Mouse (Mus musculus): ENCODE measurements at regions not wholly inside any gene's neighbourhood (a gene's known extent, or its start where the extent isn't known, plus 50 kb on each side); places are given as distances from the start of the nearest gene placed in this dataset.

GRCm38 (mm10) chr5:75762374-75762773, 187.7 kb downstream of the Kit start:
- DNase-seq (ENCODE audit: low spot score), result no peak

DNA sequence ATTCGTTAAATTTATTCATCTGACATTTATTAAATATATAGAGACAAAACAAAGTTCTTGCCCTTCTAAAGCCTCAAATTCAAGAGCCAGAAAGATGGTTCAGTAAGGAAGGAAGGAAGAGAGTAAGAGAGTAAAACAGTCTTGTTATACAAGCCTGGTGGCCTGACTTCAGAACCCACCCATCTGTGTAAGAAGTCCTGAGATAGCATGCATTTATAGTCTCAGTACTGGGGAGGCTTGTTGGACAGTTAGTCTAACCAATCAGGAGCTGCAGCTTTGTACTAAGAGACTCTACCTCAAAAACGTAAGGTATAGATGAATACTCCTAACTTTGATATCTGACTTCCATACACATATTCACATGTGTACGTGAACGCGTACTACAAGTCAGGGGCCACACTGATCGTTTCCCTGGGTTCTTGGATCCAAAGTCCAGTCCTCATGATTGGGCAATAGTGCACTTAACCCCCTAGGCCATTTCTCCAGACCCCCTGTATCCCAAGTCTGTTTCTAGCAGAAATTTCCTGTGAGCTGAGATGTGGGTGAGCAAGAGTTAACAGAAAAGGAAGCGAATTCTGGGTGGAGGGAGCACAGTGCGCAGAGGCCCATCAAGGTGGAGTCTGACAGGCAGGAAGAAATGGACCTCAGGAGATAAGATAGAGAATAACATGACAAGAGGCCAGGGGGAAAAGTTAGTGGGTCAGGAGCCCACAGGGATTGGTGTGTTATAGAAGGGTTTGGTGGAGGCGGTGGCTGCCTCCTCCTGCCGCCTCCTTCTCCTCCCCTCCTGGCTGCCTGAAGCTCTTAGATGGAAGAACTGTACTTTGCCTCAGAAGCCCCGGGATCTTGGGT, 187.0 kb downstream of the Kit start:
- no peak for DNase-seq (ENCODE audit: low spot score)

DNA sequence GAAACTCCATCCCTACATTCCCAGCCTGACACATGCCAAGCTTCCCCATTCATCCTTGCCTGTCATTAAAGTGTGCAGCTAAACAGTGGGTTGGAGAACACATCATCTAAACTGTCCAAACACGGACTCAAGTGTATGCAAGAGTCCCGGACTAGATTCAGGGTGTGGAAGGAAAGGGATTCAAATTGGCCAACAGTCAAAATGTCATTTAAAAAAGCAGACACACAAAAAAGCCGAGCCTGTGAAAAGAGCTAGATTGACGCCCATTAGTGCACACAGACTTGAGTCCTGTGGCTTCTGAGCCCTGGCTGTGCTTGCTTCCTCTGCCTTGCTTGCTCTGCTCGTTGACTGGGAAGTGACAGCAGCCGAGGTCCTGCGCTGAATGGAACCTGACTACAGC, 181.5 kb downstream of the Kit start:
- DNase-seq (ENCODE audit: low spot score), result no peak

DNA sequence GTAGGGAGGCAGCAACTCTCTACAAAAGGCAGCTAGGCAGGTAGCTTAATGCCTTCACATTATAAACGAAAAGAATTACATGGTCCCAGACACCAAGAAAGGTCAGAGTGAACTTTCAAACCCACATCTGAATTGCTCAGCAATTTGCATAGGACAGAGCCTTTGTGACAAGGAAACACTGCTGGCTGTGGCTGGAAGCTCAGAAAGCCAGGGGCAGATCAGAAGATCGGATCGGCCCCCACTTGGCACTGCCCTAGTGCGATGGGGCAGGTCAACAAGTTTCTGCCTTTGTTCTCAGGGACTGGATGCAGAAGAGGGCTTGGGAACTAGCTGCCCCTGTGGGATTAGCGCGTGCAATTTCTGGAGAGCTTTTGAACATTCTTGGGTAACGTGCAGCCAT, 179.6 kb downstream of the Kit start:
- no peak for DNase-seq (ENCODE audit: low spot score)

DNA sequence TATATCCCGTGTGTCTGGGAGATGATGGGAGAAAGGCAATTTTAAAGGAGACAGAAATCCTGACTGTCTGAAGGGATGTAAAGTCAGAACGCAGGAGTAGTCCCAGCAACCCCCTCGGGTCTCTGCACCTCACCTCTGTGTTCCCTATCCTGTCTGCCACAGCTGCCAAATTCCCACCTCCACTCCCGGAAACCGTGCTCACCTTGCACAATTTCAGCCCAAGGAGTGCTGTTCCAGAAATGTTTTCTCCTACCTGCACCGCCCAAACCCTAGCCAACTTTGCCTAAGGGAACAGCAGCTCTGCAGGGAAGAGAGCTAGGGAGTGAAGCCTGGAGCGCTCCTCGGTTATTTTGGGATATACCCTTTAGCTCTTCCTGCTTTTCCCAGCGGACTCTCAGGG, 170.6 kb downstream of the Kit start:
- no peak for DNase-seq (ENCODE audit: low spot score)

DNA sequence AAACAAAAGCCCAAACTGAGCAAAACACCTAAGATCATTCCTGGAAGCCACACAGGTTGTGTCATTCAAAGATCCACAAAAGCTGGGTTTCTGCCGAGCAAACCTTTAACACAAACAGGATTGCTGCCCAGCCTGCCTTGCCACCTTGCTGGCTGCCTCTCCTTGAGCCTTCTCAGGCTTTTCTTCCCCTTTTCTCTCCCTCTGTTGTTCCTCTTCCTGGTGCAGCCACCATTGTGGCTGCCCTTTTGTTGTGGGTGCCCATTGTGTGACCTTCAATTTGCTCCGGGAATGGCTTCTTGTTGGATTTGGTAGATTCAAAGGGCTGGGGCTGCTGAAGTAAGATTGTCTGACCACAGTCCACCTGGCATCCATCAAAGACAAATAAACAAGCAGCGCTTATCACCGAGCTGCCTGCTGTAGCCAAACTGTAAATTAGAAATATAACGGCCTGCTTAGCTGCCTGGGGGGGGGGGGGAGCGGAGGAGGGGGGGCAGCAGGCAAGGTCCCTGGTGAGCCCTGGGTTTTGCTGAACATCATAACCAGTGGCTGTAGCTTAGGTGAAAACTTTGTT, 169.8 kb downstream of the Kit start:
- DNase-seq (ENCODE audit: low spot score), result no peak

DNA sequence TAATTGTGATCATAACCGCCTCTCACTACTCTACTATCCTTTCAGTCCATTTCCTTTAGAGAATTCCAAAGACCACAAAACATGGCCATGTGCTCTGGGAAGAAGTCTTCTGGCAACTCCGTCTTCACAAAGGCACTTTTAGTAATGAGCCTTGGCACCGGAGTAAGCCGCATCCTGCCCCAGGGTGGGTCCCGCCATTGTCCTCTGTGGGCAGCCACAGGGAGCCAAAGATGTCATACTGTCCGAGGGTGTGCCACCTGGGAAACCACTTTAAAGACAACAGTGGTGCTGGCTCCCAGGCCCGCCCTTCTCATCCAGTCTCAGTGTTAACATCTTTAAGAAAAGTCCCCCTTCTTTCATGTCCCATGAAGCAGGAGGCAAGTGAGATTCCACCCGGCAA, 164.6 kb downstream of the Kit start:
- no peak for DNase-seq (ENCODE audit: low spot score)

GRCm38 (mm10) chr5:75738445-75738844, 163.7 kb downstream of the Kit start:
- DNase-seq (ENCODE audit: low spot score), result no peak

DNA sequence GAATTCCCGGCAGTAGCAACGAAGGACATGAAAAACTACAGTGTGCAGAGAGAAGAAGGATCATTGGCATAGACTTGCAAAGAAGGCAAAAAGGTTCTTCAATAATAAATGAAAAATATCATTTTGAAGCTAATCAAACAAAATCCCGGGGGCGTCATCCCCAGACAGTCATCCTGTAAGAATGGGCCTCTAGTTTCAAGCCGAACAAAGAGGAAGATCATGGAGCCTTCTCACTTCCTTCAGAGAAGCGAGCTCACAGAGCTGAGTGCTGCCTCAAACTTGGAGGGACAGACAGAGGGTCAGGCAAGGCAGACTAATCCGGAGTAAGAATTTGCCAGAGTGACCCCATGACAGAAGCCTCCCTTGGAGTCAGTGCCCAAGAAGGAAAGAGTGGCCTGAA, 163.0 kb downstream of the Kit start:
- no peak for DNase-seq (ENCODE audit: low spot score)

- no peak for DNase-seq (ENCODE audit: low spot score)
Observed at GRCm38 (mm10) chr5:75736318-75736717, 161.6 kb downstream of the Kit start.

DNA sequence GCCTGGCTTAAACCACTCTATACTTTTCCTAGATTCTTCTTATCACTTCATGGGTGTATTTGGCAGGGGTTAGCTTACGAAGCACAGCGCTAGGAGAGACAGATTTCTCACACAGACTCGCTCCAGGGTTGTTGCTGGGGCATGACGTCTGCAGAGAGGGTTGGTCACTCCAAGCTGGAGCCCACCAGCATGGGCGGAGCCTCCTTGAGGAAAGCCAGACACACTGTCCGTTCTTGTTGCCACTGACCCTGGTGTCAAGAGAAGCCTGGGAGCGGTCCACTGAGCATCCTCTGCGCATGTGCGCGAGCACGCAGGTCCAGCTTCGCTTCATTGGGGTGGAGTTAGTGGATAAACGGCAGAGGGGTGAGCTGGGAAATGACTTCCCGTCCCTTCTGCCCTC, 159.8 kb downstream of the Kit start:
- DNase-seq (ENCODE audit: low spot score), result no peak

DNA sequence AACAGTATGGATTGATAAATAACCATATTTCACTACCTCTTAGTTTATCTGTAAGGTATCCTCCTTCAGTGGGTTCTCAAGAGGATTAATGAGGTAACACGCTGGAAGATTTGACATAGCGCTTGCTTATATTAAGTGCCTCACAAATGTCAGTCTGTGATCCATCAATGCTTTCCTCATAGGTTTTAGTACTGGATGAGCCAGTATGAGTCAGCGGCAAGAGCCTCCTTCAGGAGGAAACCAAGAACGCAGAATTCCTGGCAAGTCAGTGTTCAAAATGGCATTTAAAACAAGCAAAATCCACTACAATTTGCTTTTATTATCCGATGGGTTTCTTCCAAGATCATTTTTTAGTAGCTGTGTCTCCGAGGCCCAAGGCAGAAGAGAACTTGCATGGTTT, 159.3 kb downstream of the Kit start:
- no peak for DNase-seq (ENCODE audit: low spot score)

DNA sequence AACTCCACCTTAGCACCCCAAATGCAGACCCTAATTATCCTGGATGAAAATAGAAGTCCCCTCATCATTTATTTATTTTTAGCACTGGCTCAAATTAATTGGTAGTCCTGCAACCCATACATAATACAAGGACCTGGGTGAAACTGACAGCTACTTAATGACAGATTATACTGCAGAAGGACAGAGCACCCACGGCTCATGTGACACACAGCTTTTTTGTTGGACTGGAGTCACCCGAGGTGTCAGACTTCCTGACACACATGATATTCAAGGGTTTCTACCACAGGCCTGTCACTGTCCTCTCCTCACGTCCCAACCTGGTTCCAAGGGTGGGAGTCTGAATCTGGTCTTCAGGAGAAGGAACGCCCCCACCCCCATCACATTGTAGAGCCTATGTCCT, 156.5 kb downstream of the Kit start:
- DNase-seq (ENCODE audit: low spot score), result no peak

DNA sequence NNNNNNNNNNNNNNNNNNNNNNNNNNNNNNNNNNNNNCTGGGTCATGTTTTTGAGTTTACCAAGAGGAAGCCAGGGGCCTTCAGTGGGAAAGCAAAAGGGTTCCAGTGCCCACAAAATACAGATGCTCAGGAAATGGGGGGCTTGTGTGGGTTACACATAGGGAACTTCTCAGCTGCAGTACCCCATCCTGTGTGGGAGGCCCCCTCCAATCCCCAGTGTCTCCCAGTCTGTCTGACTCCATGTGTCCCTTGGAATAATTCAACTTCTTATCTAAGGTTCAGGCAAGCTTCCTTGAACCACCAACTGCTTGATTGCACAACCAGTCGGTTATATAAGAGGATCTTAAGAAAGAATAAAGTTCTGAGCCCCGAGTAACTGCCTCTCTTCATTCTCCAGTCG, 156.0 kb downstream of the Kit start:
- no peak for DNase-seq (ENCODE audit: low spot score)

- no peak for DNase-seq (ENCODE audit: low spot score)
Observed at GRCm38 (mm10) chr5:75721291-75721690, 146.6 kb downstream of the Kit start.

DNA sequence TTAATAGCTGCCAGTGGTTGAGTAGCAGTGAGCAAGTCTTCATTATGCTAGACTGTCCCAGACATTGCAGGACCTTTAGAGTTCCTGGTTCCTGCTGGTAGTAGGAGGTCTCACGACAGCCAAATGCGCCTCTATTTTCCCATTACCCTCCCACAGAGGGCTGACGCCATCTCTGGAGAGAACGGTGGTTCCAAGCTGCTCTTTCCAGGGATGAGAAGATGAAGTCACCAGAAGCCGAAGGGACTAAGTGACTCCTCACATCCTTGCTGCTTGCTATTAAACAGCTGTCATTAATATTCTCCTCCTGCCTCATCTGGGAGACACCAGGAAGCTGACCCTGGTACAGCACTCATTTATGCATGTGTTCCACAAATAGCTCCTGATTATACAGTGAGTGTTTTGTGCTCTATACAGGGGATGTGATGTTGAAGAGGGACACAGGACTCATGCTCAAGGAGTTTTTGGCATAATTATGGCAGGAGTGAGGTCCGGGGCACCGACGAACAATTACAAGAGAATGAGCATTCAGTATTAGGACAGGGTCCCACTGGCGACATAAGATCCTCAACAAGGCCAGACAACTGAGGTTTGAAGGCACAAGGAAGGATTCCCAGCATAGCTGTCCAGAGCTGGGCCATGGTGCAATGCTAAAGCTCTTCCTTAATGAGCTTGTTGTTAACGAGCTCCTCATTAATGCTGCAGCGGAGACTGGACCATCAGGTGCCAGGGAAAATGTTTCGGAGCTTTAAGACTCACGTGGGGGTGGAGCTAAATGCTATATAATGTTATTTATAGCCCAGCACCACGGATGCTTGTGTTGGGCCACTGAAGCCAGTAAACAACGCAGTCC, 145.6 kb downstream of the Kit start:
- DNase-seq (ENCODE audit: low spot score), result no peak

GRCm38 (mm10) chr5:75718511-75719225, 144.0 kb downstream of the Kit start:
- DNase-seq (ENCODE audit: low spot score), result no peak

All from T-cell, adult 2 months (primary cell).